Mouse (Mus musculus) telencephalon, adult 2 months (tissue): ENCODE results near the gene Bcl2l11.
"Not testable (repeated sequence)": the region's sequence is repeated elsewhere in the genome, so short reads cannot be mapped to it uniquely, and the experiment has no call there.

Source experiments
- DNase-seq: peaks from one replicate; pipeline ENCODE4 v3.0.0-alpha.2; 2011; ENCODE audit warnings: low read depth, low spot score

Gene Bcl2l11

DNA sequence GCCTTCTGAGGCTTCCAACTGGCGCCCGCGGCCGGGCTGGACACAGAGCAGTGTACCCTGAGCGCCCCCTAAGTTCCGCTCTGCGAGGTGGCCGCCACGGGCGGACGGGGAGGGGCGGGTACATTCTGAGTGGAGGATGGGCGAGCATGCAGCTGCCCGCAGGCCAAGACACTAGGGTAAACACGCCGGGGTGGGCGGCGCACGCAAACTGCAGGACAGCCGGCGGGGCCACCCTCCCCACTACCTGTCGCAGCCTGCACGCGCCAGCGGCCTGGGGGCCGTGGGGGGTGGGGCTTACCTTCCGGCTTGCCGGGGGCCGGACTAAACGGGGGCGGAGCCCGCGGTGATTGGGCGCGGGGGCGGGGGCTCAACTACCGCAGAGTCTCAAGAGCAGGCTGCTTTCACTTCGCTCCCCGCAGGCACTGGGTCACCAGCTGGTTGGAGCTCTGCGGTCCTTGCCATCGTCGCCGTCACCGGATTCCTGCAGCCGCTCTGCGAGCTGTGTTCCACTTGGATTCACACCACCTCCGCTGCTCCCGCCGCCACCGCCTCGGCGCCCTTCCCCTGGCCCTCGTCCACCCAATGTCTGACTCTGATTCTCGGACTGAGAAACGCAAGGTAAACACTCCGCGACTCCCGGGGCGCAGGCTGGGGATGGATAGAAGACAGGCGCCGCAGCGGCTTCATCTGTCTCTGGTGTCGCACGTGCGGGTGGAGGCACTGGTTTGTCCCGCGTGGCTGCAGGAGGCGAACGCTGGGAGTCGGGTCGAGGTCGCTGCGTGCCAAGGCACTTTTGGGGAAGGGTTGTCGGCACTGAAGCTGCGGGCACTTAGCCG, at the start of gene Bcl2l11:
Gene Bcl2l11 (plus strand): TSS at position 404 of the 836 bp plus-strand sequence.
- no peak for DNase-seq

DNA sequence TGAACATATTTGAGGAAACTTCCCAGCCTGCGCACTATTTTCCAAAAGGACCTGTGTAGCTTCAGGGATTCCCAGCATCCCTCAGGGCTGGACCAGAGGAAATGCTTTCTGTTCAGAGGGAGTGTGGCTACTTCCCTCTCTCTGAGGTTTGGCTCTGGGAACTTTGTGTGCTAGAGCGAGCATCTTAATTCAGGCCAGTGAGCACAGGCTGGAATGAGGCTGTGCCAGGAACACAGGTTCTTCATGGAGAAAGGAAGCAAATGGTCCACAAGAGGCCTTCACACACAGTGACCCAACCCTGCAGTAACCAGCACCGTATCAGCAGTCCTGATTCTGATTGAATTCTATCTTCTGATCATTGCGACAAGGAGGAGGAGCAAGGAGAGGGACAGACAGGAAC, 48.9 kb upstream of the Bcl2l11 start:
- no peak for DNase-seq

DNA sequence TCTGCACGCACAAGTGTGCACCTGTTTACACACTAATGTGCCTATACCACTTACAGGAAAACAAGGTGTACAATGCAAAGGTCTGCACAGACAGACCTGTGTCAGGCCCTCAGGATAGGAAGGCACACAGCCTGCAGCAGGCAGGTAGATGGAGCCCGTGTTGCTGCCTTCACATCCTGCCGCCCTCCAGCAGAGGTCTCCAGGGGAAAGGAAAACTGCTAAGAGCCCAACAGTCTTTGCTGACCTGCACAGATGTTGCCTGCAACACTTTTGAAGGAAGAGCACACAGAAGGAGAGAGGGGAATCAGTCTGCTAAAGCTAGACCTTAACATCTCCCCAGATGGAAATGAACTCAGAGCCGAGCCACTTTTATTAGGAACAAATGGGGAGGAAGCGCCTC, 47.0 kb upstream of the Bcl2l11 start:
- no peak for DNase-seq

DNA sequence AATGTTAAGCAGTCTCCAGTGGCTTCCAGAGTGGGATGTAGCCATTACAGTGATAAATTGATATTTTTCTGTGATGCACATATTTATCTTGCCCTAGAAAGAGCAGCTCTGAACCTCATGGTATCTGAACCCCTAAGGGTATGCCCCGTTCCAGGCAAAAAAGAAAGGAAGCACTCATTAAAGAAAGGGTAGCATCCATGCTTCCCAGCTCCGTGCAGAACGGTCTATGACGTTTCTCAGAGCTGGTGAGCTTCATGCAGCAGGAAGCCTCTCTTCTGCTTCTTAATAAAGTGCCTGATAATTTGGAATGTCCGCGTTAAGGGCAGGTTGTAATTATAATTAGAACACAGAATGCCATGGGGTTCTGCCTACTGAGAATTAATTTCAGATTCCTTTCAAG, 46.5 kb upstream of the Bcl2l11 start:
- no peak for DNase-seq

DNA sequence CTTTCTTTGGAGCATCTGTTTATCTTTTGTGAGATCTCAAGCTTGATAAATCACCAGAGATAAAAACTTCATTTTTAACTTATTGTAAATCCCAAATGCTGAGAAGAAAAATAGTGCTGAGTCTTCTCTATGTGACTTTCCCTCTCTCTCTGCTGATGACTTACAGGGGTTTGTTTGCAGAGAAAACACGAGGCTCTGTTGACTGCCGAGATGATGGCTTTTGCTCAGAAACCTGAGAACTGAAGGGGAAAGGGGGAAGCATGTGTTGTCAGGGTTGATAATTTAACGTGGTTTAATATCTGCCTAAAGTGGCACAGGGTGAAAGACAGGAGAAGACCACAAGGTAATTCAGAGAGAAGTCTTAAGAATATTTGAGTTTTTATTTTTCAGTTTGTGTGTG, 42.0 kb upstream of the Bcl2l11 start:
- DNase-seq, result no peak

DNA sequence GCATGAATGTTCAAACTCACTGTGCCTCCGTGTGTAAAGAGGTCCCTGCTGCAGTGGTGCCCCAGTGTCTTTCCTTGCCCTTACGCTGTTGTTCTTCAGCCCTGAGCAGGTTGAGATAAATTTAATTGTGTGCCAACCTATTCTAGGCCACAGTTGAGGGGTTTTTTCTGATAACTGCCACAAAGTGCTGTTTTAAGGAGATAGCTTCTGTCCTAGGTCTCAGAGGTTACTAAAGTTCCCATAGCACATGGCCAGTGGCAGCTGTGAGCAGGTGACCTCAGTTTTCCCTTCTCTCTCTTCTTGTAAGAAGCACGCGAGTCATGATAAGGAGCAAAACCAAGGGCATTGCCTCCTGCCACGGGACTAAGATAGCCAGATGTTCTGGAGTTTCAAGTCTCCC, 41.2 kb upstream of the Bcl2l11 start:
- DNase-seq, result no peak

DNA sequence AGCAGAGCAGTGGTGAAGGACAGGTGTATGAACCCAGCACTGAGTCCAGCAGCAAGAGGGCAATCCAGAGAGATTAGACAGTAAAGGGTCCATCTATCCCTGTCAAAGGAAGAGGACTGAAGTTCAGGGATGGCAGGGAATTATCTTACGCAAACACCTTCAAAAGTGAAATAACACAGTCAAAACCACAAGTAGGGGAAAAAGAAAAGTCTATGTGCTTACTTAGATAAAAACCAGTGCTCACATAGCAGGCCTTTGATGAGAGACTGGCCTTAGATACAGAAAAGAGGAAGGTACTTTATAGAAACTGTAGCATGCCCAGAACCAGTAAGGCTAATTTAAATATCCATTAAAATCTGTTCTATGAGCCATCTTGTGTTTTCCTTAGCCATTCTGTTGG, 40.4 kb upstream of the Bcl2l11 start:
- no peak for DNase-seq

DNA sequence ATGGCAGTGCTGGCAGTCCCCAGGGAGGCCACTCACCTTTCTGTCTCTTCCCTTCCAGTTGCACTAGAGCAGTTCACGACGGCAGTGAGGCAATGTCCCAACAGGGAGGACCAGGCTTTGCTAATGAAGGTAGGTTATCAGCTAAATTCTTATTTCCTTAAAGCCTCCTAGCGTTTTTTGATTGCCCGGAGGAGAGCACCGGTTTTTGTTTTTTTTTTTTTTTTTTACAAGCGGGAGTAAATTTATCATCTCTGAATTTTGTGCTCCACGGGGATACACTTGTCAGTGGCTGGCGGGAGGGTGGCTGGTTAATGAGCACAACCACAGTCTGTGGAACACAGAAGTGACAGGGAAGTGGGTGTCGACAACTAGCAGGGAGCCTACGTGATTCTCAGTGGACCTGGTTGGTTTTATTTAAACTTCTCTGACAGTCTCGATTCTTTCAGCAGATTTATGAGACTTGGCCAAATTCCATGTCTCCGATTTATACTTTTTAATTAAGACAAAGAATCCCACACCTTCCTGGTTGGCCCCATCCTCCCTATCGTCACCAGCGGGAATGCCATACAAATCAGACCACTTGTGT, 39.4 kb upstream of the Bcl2l11 start:
- DNase-seq, result peak; percentile 29

DNA sequence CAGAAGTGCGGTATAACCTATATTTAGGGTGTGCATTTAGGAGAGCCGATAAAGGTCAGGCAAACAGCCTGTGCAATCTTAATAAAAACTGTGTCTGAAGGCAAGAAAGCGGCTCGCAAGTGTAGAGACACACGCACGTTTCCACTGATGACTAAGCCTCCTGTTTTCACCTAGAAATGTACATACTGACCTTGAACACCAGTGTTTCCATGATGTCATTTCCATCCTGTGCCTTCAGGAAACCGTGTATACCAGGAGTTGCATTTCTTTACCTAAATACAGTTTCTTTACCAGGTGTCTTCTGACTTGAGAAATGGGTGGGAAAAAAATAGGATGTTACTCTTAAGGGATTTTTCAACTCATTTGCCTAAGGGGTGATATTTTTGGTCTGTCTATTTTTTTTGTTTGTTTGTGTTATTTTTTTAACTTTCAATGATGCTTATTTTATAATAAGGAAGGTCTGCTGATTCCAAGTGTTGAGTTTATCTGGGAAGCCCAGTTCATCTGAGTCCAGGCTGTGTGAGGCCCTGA, 38.8 kb upstream of the Bcl2l11 start:
- no peak for DNase-seq

DNA sequence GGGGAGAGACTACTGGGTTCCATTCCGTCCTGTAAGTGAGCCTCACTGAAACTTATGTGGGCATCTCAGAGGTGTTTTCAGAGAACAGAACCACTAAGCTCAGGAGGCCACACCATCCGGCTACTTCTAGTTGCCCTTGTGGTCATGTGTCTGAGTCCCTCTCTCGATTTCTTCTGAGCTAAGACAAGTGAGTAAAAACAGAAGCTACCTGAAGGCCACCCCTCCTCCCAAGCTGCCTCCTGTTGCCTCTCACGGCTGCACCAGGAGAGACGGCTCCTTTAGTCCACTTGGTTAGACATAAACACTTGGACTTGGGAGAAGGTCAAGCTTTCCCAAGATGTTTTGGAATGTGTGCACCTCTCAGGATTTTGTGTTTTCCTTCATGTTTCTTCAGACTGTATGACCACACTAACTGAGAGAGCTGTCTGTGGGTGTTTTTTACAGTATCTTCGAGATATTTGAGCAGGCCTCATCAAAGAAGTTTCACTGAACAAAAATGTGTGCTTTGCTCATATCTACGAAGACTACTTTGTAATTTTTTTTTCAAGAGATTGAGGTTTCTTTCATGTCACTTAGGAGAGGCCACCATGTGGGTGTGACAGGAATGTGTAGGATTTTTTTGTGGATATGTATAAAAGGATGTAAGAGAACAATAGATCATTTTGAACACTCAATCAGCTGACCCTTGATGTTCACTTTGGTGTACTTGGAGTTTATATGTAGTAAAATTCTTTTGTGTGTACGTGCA, 37.9 kb upstream of the Bcl2l11 start:
- no peak for DNase-seq

DNA sequence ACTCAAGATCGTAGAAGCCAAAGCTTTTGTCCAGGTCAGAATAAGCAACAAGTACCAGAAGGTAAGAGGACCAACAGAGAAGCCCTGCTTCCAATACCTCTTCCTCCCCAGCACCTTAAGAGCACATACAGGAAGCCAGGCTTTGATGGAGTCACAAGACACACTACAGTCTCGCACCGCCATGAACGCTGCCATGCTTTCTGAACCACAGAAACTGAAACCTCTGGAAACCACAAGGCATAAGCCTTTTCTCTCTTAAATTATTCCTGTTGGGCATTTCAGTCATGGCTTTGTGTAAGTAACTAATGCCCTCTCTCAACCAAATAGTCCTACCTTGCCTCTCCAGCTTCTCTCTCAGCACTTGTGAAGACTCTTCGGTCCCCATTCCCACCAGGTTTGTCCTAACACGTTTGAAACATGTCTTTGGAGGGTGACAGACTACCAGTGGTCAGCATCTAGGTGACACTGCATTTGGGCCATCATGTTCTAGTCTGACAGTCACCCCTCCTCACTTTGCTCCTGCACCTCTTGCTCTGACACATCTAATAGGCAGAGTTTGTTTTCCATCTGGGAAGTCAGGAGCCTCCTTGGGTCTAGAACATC, 35.5 kb upstream of the Bcl2l11 start:
- DNase-seq, result no peak

DNA sequence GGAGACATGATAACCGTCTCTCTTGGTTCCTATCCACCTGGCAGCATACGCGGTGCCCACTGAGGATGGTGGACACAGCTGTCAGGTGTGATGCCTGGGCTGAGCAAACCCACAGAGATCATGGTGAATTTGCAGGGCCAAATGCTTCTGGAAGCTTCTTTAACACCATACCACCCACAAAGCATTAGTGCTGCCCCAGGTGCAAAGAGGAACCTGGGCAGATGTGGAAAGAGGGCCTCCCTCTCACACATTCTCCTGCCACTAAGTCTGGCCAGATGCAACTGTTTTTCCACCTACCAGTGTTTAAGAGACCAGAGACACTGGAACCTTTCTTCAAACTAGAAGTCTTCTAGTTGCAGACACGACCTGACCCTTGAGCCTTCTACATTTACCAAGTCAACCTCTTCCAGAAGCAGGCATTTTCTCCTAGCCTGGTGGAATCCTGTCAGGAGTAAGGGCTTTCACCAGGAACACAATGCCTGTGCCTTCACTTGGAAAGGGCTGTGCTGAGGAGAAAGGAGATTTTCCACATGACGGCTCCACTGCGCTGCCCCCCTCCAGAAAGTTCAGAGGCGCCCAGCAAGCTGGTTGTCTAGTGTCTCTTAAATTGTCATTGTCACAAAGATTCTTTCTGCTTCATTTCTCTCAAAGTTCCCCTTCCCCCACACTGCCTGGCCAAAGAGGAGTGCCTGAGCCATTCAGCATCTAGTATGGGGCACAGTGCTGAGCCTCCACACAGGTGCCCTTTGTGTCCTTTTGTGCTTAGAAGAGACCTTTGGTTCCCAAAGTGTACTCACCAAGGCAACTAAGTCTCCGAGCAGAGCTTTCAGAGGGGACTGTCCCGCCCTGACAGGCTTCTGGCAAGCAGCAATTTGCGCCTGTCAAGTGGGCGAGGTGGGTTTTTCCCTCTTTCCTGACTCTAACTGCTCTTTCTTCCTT, 34.1 kb upstream of the Bcl2l11 start:
- DNase-seq, result no peak

DNA sequence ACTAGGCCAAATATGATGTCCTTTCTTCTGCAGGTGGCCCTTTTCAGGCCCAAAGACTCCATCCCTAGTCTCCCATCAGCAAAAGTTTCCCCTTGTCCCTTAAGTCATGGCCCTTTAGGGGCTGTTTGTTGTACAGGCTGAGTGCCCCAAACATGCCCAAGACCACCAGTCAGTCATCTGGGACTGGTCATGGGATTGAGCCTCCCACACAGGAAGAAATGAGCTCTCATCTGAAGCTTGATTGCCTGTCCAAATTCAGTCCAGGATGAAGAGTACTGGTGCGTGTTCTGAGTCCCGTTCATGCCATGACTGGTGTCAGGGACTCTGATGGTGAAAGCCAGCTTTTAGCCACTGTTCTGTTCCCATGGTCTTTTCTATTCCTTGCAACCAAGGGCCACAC, 33.4 kb upstream of the Bcl2l11 start:
- DNase-seq, result no peak

DNA sequence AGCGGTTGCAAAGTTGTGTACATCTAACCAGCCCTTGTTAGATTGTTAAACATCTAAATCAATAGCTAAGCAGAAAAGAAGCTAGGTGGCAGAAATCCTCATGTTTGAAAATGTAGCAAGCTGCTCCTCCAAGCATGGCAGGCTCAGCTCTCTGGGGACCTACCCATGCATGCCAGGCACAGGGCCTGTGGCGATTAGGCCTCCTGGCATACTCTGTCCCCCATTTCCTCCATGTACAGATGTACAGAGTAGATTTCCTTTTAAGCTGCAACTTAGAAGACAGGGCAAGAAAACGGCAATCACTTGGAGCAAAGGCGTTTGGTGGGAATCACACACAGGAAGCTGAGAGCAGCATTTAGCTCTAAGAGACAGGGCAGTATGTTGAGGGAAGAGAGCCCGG, 31.6 kb upstream of the Bcl2l11 start:
- DNase-seq, result no peak

DNA sequence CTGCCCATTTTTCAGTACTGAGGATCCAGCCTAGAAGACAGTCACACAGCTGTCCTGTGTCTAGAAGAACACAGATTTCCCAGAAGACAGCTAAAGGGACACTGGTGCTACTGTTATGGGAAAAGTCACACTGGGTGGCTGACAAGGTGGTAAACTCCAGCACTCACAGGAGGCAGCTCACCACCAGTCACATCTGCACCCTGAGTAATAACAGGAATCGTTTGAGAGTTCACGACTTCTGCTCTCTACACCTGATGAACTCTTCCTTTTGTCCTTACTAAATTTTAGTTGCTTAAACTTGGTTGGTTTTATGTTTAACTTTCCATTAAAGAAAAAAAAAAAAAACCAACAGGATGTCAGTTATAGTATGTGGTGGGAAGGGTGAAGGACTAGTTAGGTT, 31.2 kb upstream of the Bcl2l11 start:
- DNase-seq, result no peak

DNA sequence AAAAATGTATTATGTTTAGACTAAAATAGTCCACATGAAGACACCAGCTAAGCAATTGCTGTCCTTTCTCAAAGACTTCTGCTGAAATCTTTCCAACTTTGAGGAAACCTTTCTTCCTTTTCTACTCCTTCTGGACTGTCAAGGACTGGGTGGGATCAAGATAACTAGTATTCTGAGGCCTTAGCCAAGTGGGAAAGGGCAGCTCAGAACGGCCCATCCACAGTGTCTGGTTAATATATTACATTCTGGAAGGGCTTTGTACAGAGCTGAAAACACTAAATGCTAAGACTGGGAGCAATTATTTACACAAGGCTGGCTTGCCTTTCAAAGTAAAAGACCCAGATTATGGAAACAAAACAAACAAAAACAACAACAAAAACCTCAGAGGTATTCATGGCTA, 30.6 kb upstream of the Bcl2l11 start:
- DNase-seq, result no peak

DNA sequence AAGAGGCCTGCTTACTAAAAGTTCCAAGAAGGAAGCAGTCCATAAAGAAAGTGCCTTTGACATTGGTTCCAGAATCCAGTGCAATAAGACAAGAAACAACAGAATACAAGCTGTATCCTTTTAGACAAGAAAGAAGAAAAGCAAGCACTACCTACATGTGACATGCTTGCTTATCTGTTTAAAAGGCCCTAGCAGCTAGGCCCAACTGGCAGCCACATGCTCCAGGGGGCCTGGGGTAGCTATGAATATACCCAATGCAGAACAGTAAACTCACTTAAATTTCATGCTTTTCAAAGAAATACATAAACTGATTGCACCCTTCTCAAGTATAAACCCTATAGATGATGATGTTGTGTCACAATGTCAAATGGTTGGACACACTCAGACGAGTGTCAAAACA, 29.8 kb upstream of the Bcl2l11 start:
- DNase-seq, result no peak

DNA sequence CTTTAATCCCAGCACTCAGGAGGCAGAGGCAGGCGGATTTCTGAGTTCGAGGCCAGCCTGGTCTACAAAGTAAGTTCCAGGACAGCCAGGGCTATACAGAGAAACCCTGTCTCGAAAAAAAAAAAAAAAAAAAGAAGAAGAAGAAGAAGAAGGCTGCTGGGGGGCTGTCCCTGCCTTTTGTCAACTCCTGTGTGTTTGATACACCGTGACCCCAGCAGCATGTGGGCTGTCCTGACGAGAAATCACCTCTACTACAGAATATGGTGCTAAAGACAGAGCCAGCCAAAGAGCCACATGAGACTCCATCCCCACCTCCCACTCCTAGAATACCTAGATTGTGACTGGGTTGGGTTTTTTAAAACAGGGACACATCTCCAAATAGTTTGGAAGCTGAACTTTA, 27.7 kb upstream of the Bcl2l11 start:
- not testable (repeated sequence) for DNase-seq

DNA sequence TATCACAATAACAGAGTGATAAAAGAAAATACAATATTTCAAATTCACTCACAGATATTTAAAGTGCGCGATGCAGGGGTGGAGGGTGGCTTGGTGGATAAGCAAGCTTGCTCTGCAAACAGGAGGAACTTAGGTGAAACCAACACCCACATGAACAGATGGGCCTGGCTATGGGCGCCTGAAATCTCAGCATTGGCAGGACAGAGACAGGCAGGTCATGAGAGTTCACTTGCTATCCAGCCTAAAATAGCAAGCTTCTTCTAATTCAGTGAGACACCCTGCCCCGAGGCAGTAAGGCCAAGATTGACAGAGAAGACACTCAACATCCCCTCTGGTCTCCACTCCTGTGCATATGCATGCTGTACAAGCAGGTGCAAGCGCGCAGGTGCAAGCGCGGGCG, 23.8 kb upstream of the Bcl2l11 start:
- no peak for DNase-seq

DNA sequence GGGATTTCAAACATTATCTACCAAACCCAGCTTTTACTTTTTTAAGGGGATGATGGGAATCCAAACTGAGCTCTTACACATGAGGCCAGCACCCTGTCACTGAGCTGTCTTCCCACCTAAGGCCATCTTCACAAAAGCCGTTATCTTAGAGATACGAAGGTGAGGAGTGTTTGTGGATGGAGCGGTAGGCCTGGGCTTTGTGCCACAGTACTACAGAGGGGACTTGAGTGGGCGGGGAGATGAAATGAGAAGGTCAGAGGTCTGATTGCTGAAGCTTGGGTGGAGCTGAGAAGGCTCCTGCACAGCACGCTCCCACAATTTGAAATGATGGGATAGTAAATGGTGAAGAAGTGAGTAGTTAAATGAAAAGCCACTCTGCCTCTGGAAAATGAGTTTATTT, 21.0 kb upstream of the Bcl2l11 start:
- DNase-seq, result no peak

DNA sequence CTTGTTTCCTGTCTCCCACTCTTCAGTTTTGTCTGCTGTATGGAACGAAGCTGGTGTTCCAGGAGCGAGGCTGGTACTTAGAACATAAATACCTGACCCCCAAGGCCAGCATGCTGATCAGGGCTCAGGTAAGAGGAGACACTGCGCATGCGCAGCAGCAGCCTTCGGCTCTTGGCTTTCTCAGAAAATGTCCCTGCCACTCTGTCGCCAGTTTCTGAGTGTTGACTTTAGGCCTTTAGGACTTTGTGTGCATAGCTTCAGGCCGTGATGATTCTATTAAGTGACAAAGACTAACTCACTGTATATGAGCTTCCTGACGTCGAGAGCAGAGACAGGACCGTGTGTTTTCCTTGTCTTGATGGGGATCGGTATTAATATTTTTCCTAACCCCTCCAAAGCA, 20.2 kb upstream of the Bcl2l11 start:
- no peak for DNase-seq
